Mouse (Mus musculus): ENCODE measurements around the gene Pabpc6. TPM values are rescaled to one million over a fixed set of nuclear protein-coding genes. Genes with fewer than 3 reads are reported as not detected.

Gene Pabpc6
- polyA plus RNA-seq, 1 experiment from 2014 or later, result not detected

GRCm38 (mm10) chr17:9647644-9648043 is 21.9 kb downstream of the Pabpc6 start:
- Histone ChIP-seq H3K9me3 (ENCODE audit: low read length) (no peaks in the 10 kb centered on the region), H3K27ac (ENCODE audit: low read depth) (no peak overlapping the region), H3K9ac (replicated peaks) (no peak overlapping the region), H3K4me1 (ENCODE audit: insufficient read depth) (no peaks in the 10 kb centered on the region), H3K36me3 (replicated peaks; ENCODE audit: insufficient read depth, low read length) (no peaks in the 10 kb centered on the region), H3K4me2 (ENCODE audit: low read depth, low read length) (no peak overlapping the region), H3K4me3 (ENCODE audit: low read depth, low read length) (no peak overlapping the region), H3K27me3 (ENCODE audit: insufficient read depth, low read length) (no peaks in the 10 kb centered on the region)
- TF ChIP-seq EP300 (IDR thresholded peaks at IDR 0.05; ENCODE audit: low read depth), result no peak
- TF ChIP-seq CTCF (IDR thresholded peaks at IDR 0.05; ENCODE audit: low read depth), result no peak
- 66% methylated on average over 4 of the region's 4 CpGs for WGBS (ENCODE audit: insufficient replicate concordance)
- ATAC-seq (no peak), DNase-seq (no peak)

GRCm38 (mm10) chr17:9643657-9644180 is 25.8 kb downstream of the Pabpc6 start:
- DNase-seq (no peak), ATAC-seq (no peak)
- no peaks in the 10 kb centered on the region for H3K36me3 ChIP-seq (replicated peaks; ENCODE audit: insufficient read depth, low read length)
- H3K4me3 ChIP-seq (ENCODE audit: low read depth, low read length), result no peak overlapping the region
- no peak overlapping the region for H3K27ac ChIP-seq (ENCODE audit: low read depth)
- WGBS (ENCODE audit: insufficient replicate concordance), result 61% methylated on average over 7 of the region's 7 CpGs
- no peak overlapping the region for H3K9ac ChIP-seq (replicated peaks)
- no peak for TF ChIP-seq EP300 (IDR thresholded peaks at IDR 0.05; ENCODE audit: low read depth)
- TF ChIP-seq CTCF (IDR thresholded peaks at IDR 0.05; ENCODE audit: low read depth), result no peak
- H3K4me1 ChIP-seq (ENCODE audit: insufficient read depth), result no peaks in the 10 kb centered on the region
- H3K4me2 ChIP-seq (ENCODE audit: low read depth, low read length), result no peak overlapping the region
- no peaks in the 10 kb centered on the region for H3K9me3 ChIP-seq (ENCODE audit: low read length)
- H3K27me3 ChIP-seq (ENCODE audit: insufficient read depth, low read length), result no peaks in the 10 kb centered on the region

- 68% methylated on average over 4 of the region's 4 CpGs for WGBS (ENCODE audit: insufficient replicate concordance)
- Histone ChIP-seq H3K4me3 (ENCODE audit: low read depth, low read length) (no peak overlapping the region), H3K36me3 (replicated peaks; ENCODE audit: insufficient read depth, low read length) (no peaks in the 10 kb centered on the region), H3K9me3 (ENCODE audit: low read length) (no peaks in the 10 kb centered on the region), H3K4me2 (ENCODE audit: low read depth, low read length) (no peak overlapping the region), H3K27me3 (ENCODE audit: insufficient read depth, low read length) (no peaks in the 10 kb centered on the region), H3K9ac (replicated peaks) (no peak overlapping the region), H3K27ac (ENCODE audit: low read depth) (no peak overlapping the region), H3K4me1 (ENCODE audit: insufficient read depth) (no peaks in the 10 kb centered on the region)
- TF ChIP-seq CTCF (IDR thresholded peaks at IDR 0.05; ENCODE audit: low read depth), result no peak
- TF ChIP-seq EP300 (IDR thresholded peaks at IDR 0.05; ENCODE audit: low read depth), result no peak
- ATAC-seq (no peak), DNase-seq (no peak)
Measured at GRCm38 (mm10) chr17:9637011-9637410, 32.5 kb downstream of the Pabpc6 start.

- WGBS (ENCODE audit: insufficient replicate concordance), result 40% methylated on average over 16 of the region's 16 CpGs
- DNase-seq (no peak), ATAC-seq (no peak)
- no peaks in the 10 kb centered on the region for H3K9me3 ChIP-seq (ENCODE audit: low read length)
- H3K4me2 ChIP-seq (ENCODE audit: low read depth, low read length), result no peak overlapping the region
- no peaks in the 10 kb centered on the region for H3K36me3 ChIP-seq (replicated peaks; ENCODE audit: insufficient read depth, low read length)
- no peak overlapping the region for H3K27ac ChIP-seq (ENCODE audit: low read depth)
- TF ChIP-seq EP300 (IDR thresholded peaks at IDR 0.05; ENCODE audit: low read depth) (no peak), CTCF (IDR thresholded peaks at IDR 0.05; ENCODE audit: low read depth) (no peak)
- H3K4me3 ChIP-seq (ENCODE audit: low read depth, low read length), result no peak overlapping the region
- H3K9ac ChIP-seq (replicated peaks), result no peak overlapping the region
- no peaks in the 10 kb centered on the region for H3K27me3 ChIP-seq (ENCODE audit: insufficient read depth, low read length)
- H3K4me1 ChIP-seq (ENCODE audit: insufficient read depth), result no peaks in the 10 kb centered on the region
Measured at GRCm38 (mm10) chr17:9632579-9633252, 36.8 kb downstream of the Pabpc6 start.

GRCm38 (mm10) chr17:9632140-9632539 is 37.4 kb downstream of the Pabpc6 start:
- WGBS (ENCODE audit: insufficient replicate concordance), result 42% methylated on average over 5 of the region's 5 CpGs

GRCm38 (mm10) chr17:9631081-9631480 is 38.4 kb downstream of the Pabpc6 start:
- WGBS (ENCODE audit: insufficient replicate concordance), result 59% methylated on average over 1 of the region's 1 CpGs
- Histone ChIP-seq H3K4me2 (ENCODE audit: low read depth, low read length) (no peak overlapping the region), H3K9me3 (ENCODE audit: low read length) (no peaks in the 10 kb centered on the region), H3K4me1 (ENCODE audit: insufficient read depth) (no peaks in the 10 kb centered on the region), H3K9ac (replicated peaks) (no peak overlapping the region), H3K36me3 (replicated peaks; ENCODE audit: insufficient read depth, low read length) (no peaks in the 10 kb centered on the region), H3K4me3 (ENCODE audit: low read depth, low read length) (no peak overlapping the region), H3K27me3 (ENCODE audit: insufficient read depth, low read length) (no peaks in the 10 kb centered on the region), H3K27ac (ENCODE audit: low read depth) (no peak overlapping the region)
- DNase-seq (no peak), ATAC-seq (no peak)
- TF ChIP-seq EP300 (IDR thresholded peaks at IDR 0.05; ENCODE audit: low read depth) (no peak), CTCF (IDR thresholded peaks at IDR 0.05; ENCODE audit: low read depth) (no peak)

More at GRCm38 (mm10) chr17:9632140-9632539, 37.4 kb downstream of the Pabpc6 start:
- no peak overlapping the region for H3K4me2 ChIP-seq (ENCODE audit: low read depth, low read length)
- H3K27ac ChIP-seq (ENCODE audit: low read depth), result no peak overlapping the region
- H3K4me1 ChIP-seq (ENCODE audit: insufficient read depth), result no peaks in the 10 kb centered on the region
- H3K27me3 ChIP-seq (ENCODE audit: insufficient read depth, low read length), result no peaks in the 10 kb centered on the region
- ATAC-seq (no peak), DNase-seq (no peak)
- TF ChIP-seq CTCF (IDR thresholded peaks at IDR 0.05; ENCODE audit: low read depth), result no peak
- no peak for TF ChIP-seq EP300 (IDR thresholded peaks at IDR 0.05; ENCODE audit: low read depth)
- no peak overlapping the region for H3K4me3 ChIP-seq (ENCODE audit: low read depth, low read length)
- H3K36me3 ChIP-seq (replicated peaks; ENCODE audit: insufficient read depth, low read length), result no peaks in the 10 kb centered on the region
- no peak overlapping the region for H3K9ac ChIP-seq (replicated peaks)
- H3K9me3 ChIP-seq (ENCODE audit: low read length), result no peaks in the 10 kb centered on the region

All from liver, postnatal 0 days (tissue).